Mouse (Mus musculus) lung, adult 2 months (tissue): ENCODE measurements around the gene Tgfbr1.

Experiments used
- CTCF ChIP-seq: fragments of 200-500 bp; IDR thresholded peaks from 2 replicates; pipeline ENCODE4 v1.5.1; 2011; ENCODE audit warnings: mild to moderate bottlenecking, low read length, control low read depth; ENCODE audit not compliant: insufficient read depth
- POLR2A ChIP-seq: fragments of 200-500 bp; IDR thresholded peaks from 2 replicates; pipeline ENCODE4 v1.6.1; 2011; ENCODE audit warnings: low read depth, mild to moderate bottlenecking, control low read depth, low read length, borderline replicate concordance; ENCODE audit errors: extremely low read depth

- TF ChIP-seq CTCF (no peak), POLR2A (no peak)
These were observed 28.8 kb upstream of the Tgfbr1 start for GRCm38 (mm10) chr4:47324206-47324605.
